Mouse (Mus musculus) lung, embryonic 14.5 days (tissue): ENCODE results near the gene Fdx1l. TPM values are rescaled to one million over a fixed set of nuclear protein-coding genes. Genes with fewer than 3 reads are reported as not detected.
"Not testable (repeated sequence)": the region's sequence is repeated elsewhere in the genome, so short reads cannot be mapped to it uniquely, and the experiment has no call there.

ENCODE experiments used
- ATAC-seq: fragments of 200-750 bp; cut with Nextera tagmentation; 2 replicates; pipeline ENCODE4 v1.8.0; 2017; ENCODE audit warnings: mild to moderate bottlenecking, moderate TSS enrichment, moderate library complexity; ENCODE audit not compliant: insufficient read depth
- DNase-seq: peaks from one replicate; pipeline ENCODE4 v3.0.0-alpha.2; 2015
- H3K27ac ChIP-seq: fragments of 300-500 bp; sonication (generic); 2 replicates; pipeline ENCODE4 v1.5.1; 2014; ENCODE audit warnings: low read depth, mild to moderate bottlenecking, moderate library complexity
- H3K27me3 ChIP-seq: fragments of 300-500 bp; sonication (generic); 2 replicates; pipeline ENCODE4 v1.6.1; 2014; ENCODE audit warnings: low read length, control low read depth; ENCODE audit not compliant: insufficient read depth
- H3K36me3 ChIP-seq: fragments of 300-500 bp; sonication (generic); 2 replicates; pipeline ENCODE4 v1.6.1; 2014; ENCODE audit warnings: control low read depth; ENCODE audit not compliant: insufficient read depth
- H3K4me1 ChIP-seq: fragments of 300-500 bp; sonication (generic); 2 replicates; pipeline ENCODE4 v1.6.1; 2014; ENCODE audit warnings: antibody characterized with exemption, control low read depth; ENCODE audit not compliant: insufficient read depth
- H3K4me2 ChIP-seq: fragments of 300-500 bp; sonication (generic); 2 replicates; pipeline ENCODE4 v1.6.1; 2014; ENCODE audit warnings: mild to moderate bottlenecking
- H3K4me3 ChIP-seq: fragments of 300-500 bp; sonication (generic); 2 replicates; pipeline ENCODE4 v1.5.1; 2014; ENCODE audit warnings: low read depth, low read length
- H3K9ac ChIP-seq: fragments of 300-500 bp; sonication (generic); 2 replicates; pipeline ENCODE4 v1.6.1; 2014
- H3K9me3 ChIP-seq: fragments of 300-500 bp; sonication (generic); 2 replicates; pipeline ENCODE4 v1.6.1; 2016; ENCODE audit warnings: low read depth, low read length, control low read depth
- CTCF ChIP-seq: IDR thresholded peaks from 2 replicates; pipeline ENCODE4 v1.5.1; 2016; ENCODE audit warnings: antibody characterized with exemption, low read depth
- WGBS: fragments of 180-500 bp; shearing (Covaris S2); extraction: QIAGEN DNeasy Blood & Tissue Kit; methylation state at CpG from one replicate; pipeline ENCODE4 v1.1.7; 2014; 5-methylcytosine and 5-hydroxymethylcytosine counted together
- polyA plus RNA-seq: library from polyadenylated mRNA; unstranded; fragments of >200 nt; fragmentation: Nextera tagmentation; extraction: Ambion mirVana; gene quantifications from 2 replicates; pipeline ENCODE4 v1.2.1, GENCODE M21; 2014

Fdx1l gene
- polyA plus RNA-seq, 1 experiment from 2014 or later: 66.1 TPM

- H3K27ac ChIP-seq: no peak overlapping the region
Observed at GRCm38 (mm10) chr9:21072641-21073040, 773 bp downstream of the Fdx1l start.

GRCm38 (mm10) chr9:21067006-21067684, 6.3 kb downstream of the Fdx1l start, which contains the start of gene Zglp1:
Gene Zglp1 (minus strand): TSS chr9:21067093.
- 80% methylated on average over 27 of the region's 27 CpGs for WGBS
- Histone ChIP-seq H3K27ac (no peak within 1 kb of the TSS), H3K27me3 (no peaks in the 10 kb centered on the region), H3K4me2 (no peak within 1 kb of the TSS), H3K9me3 (no peaks in the 10 kb centered on the region), H3K36me3 (peaks cover 59% of the 10 kb centered on the region), H3K4me1 (no peaks in the 10 kb centered on the region), H3K4me3 (no peak within 1 kb of the TSS), H3K9ac (no peak within 1 kb of the TSS)
- ATAC-seq (no peak), DNase-seq (no peak)
- TF ChIP-seq CTCF: no peak

More at GRCm38 (mm10) chr9:21072641-21073040, 773 bp downstream of the Fdx1l start:
- DNase-seq (peak; percentile 27), ATAC-seq (peak; percentile 11; the same call in 1 of the 2 replicates)
- H3K4me1 ChIP-seq: no peaks in the 10 kb centered on the region
- H3K27me3 ChIP-seq: no peaks in the 10 kb centered on the region
- WGBS: 13% methylated on average over 4 of the region's 4 CpGs
- peaks cover 54% of the 10 kb centered on the region for H3K36me3 ChIP-seq
- H3K4me3 ChIP-seq: peak overlapping the region; percentile 91
- no peaks in the 10 kb centered on the region for H3K9me3 ChIP-seq
- peak overlapping the region; percentile 85 for H3K9ac ChIP-seq
- H3K4me2 ChIP-seq: peak overlapping the region; percentile 73
- no peak for TF ChIP-seq CTCF

- H3K4me1 ChIP-seq: no peaks in the 10 kb centered on the region
Observed at GRCm38 (mm10) chr9:21062928-21063327, 10.5 kb downstream of the Fdx1l start.

DNA sequence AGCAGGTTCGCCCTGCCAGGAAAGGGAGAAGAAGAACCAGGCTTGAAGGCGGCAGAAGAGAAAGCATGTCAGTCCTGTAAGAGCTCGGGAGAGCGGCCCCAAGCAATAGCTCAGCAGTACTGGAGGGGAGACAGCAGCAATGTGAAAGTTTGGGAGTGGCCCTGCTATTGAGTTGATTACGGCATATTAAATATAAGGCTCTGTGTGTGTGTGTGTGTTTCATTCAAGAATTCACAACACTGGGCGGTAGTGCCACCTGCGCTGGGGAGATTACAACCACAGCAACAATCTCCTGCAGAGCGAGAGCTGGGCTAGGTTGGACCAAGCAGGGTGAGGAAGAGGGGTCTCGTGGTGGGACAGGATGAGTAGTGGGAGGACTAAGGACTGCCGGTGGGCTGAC, 21.8 kb downstream of the Fdx1l start:
- no peak overlapping the region for H3K4me2 ChIP-seq
- H3K27ac ChIP-seq: no peak overlapping the region
- no peak overlapping the region for H3K9ac ChIP-seq
- no peaks in the 10 kb centered on the region for H3K36me3 ChIP-seq
- H3K27me3 ChIP-seq: no peaks in the 10 kb centered on the region
- TF ChIP-seq CTCF: no peak
- 52% methylated on average over 10 of the region's 10 CpGs for WGBS
- H3K9me3 ChIP-seq: no peaks in the 10 kb centered on the region
- H3K4me3 ChIP-seq: no peak overlapping the region
- DNase-seq (no peak), ATAC-seq (no peak)
- no peaks in the 10 kb centered on the region for H3K4me1 ChIP-seq

More at GRCm38 (mm10) chr9:21062928-21063327, 10.5 kb downstream of the Fdx1l start:
- Histone ChIP-seq H3K9ac (no peak overlapping the region), H3K4me2 (no peak overlapping the region), H3K9me3 (no peaks in the 10 kb centered on the region), H3K27ac (no peak overlapping the region), H3K4me3 (no peak overlapping the region), H3K36me3 (peaks cover 45% of the 10 kb centered on the region), H3K27me3 (no peaks in the 10 kb centered on the region)
- WGBS: 75% methylated on average over 2 of the region's 2 CpGs
- DNase-seq (no peak), ATAC-seq (no peak)
- no peak for TF ChIP-seq CTCF

GRCm38 (mm10) chr9:21045235-21045634, 28.2 kb downstream of the Fdx1l start:
- DNase-seq (no peak), ATAC-seq (no peak)
- H3K9ac ChIP-seq: no peak overlapping the region
- no peak for TF ChIP-seq CTCF
- H3K27me3 ChIP-seq: no peaks in the 10 kb centered on the region
- no peaks in the 10 kb centered on the region for H3K4me1 ChIP-seq
- H3K27ac ChIP-seq: no peak overlapping the region
- no peaks in the 10 kb centered on the region for H3K36me3 ChIP-seq
- WGBS: 69% methylated on average over 3 of the region's 3 CpGs
- no peaks in the 10 kb centered on the region for H3K9me3 ChIP-seq
- H3K4me3 ChIP-seq: no peak overlapping the region
- H3K4me2 ChIP-seq: no peak overlapping the region

DNA sequence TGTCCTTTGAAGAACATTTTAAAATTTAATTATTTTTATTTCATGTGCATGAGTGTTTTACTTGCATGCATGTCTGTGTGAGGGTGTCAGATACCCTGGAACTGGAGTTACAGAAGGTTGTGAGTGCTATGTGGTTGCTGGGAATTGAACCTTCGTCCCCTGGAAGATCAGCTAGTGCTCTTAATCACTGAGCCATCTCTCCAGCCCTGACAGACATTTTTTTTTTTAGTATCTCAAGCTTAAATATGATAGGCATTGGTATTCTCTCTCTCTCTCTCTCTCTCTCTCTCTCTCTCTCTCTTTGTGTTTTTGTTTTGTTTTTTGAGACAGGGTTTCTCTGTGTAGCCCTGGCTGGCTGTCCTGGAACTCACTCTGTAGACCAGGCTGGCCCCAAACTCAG, 28.6 kb downstream of the Fdx1l start:
- WGBS: 41% methylated on average over 1 of the region's 1 CpGs

GRCm38 (mm10) chr9:21043563-21043962, 29.9 kb downstream of the Fdx1l start:
- no peak for TF ChIP-seq CTCF
- Histone ChIP-seq H3K4me3 (no peak overlapping the region), H3K9ac (no peak overlapping the region), H3K4me2 (no peak overlapping the region), H3K27me3 (peaks cover 6% of the 10 kb centered on the region), H3K36me3 (no peaks in the 10 kb centered on the region), H3K9me3 (no peaks in the 10 kb centered on the region), H3K27ac (no peak overlapping the region), H3K4me1 (no peaks in the 10 kb centered on the region)
- 74% methylated on average over 4 of the region's 4 CpGs for WGBS
- ATAC-seq (no peak), DNase-seq (no peak)

More for the DNA sequence above, 28.6 kb downstream of the Fdx1l start:
- H3K9me3 ChIP-seq, H3K4me1 ChIP-seq, H3K4me3 ChIP-seq, H3K27ac ChIP-seq, H3K9ac ChIP-seq, H3K27me3 ChIP-seq, H3K36me3 ChIP-seq, DNase-seq, ATAC-seq, H3K4me2 ChIP-seq: not testable (repeated sequence)
